Mouse (Mus musculus) limb, embryonic 14.5 days (tissue): ENCODE measurements around the gene Pltp. TPM values are rescaled to one million over a fixed set of nuclear protein-coding genes. Genes with fewer than 3 reads are reported as not detected.
"Not testable (repeated sequence)": the region's sequence is repeated elsewhere in the genome, so short reads cannot be mapped to it uniquely, and the experiment has no call there.

ENCODE experiments used
- ATAC-seq: fragments of 200-750 bp; cut with Nextera tagmentation; 2 replicates; pipeline ENCODE4 v1.8.0; 2017; ENCODE audit warnings: low read depth, moderate number of reproducible peaks, moderate TSS enrichment; ENCODE audit not compliant: low FRiP score
- DNase-seq: peaks from one replicate; pipeline ENCODE4 v3.0.0-alpha.2; 2015; ENCODE audit warnings: low spot score
- H3K27ac ChIP-seq: fragments of 300-500 bp; sonication (generic); replicated peaks from 2 replicates; pipeline ENCODE4 v1.5.1; 2014; ENCODE audit warnings: low read depth, mild to moderate bottlenecking, low read length, moderate library complexity, mixed read lengths
- H3K27me3 ChIP-seq: fragments of 300-500 bp; sonication (generic); 2 replicates; pipeline ENCODE4 v1.6.1; 2014; ENCODE audit warnings: low read length, mixed read lengths; ENCODE audit not compliant: control insufficient read depth, insufficient read depth
- H3K36me3 ChIP-seq: fragments of 300-500 bp; sonication (generic); 2 replicates; pipeline ENCODE4 v1.6.1; 2014; ENCODE audit warnings: mild to moderate bottlenecking, low read length, moderate library complexity, mixed read lengths; ENCODE audit not compliant: control insufficient read depth, insufficient read depth
- H3K4me1 ChIP-seq: fragments of 300-500 bp; sonication (generic); 2 replicates; pipeline ENCODE4 v1.6.1; 2014; ENCODE audit warnings: antibody characterized with exemption, low read length, mixed read lengths; ENCODE audit not compliant: control insufficient read depth, insufficient read depth
- H3K4me2 ChIP-seq: fragments of 300-500 bp; sonication (generic); replicated peaks from 2 replicates; pipeline ENCODE4 v1.6.1; 2014; ENCODE audit warnings: low read depth, mild to moderate bottlenecking, low read length, moderate library complexity; ENCODE audit not compliant: severe bottlenecking
- H3K4me3 ChIP-seq: fragments of 300-500 bp; sonication (generic); replicated peaks from 2 replicates; pipeline ENCODE4 v1.5.1; 2014; ENCODE audit warnings: low read length
- H3K9ac ChIP-seq: fragments of 300-500 bp; sonication (generic); 2 replicates; pipeline ENCODE4 v1.6.1; 2014; ENCODE audit warnings: mild to moderate bottlenecking, low read depth, low read length, moderate library complexity; ENCODE audit not compliant: severe bottlenecking
- H3K9me3 ChIP-seq: fragments of 300-500 bp; sonication (generic); 2 replicates; pipeline ENCODE4 v1.6.1; 2016; ENCODE audit warnings: low read length; ENCODE audit not compliant: control insufficient read depth
- POLR2A ChIP-seq: fragments of 200-500 bp; IDR thresholded peaks from 2 replicates; pipeline ENCODE4 v1.8.0; 2012; ENCODE audit warnings: inconsistent platforms, mild to moderate bottlenecking, moderate library complexity, borderline replicate concordance; ENCODE audit not compliant: insufficient read depth, insufficient read length; ENCODE audit errors: extremely low read depth
- WGBS: fragments of 180-500 bp; shearing (Covaris S2); extraction: QIAGEN DNeasy Blood & Tissue Kit; methylation state at CpG from one replicate; pipeline ENCODE4 v1.1.7; 2014; 5-methylcytosine and 5-hydroxymethylcytosine counted together
- polyA plus RNA-seq, 2 experiments: library from polyadenylated mRNA; depleted of rRNA in 1 of 2; stranded (reverse) in 1 of 2; unstranded in 1 of 2; fragments of >200 nt; fragmentation: Nextera tagmentation in 1 of 2; extraction: Ambion mirVana in 1 of 2; gene quantifications; 2 replicates each; pipeline versions ENCODE4 v1.2.1 to v1.2.3; 2012 to 2014

Pltp gene
- polyA plus RNA-seq, 2 experiments = 45.5 to 56.2 TPM

DNA sequence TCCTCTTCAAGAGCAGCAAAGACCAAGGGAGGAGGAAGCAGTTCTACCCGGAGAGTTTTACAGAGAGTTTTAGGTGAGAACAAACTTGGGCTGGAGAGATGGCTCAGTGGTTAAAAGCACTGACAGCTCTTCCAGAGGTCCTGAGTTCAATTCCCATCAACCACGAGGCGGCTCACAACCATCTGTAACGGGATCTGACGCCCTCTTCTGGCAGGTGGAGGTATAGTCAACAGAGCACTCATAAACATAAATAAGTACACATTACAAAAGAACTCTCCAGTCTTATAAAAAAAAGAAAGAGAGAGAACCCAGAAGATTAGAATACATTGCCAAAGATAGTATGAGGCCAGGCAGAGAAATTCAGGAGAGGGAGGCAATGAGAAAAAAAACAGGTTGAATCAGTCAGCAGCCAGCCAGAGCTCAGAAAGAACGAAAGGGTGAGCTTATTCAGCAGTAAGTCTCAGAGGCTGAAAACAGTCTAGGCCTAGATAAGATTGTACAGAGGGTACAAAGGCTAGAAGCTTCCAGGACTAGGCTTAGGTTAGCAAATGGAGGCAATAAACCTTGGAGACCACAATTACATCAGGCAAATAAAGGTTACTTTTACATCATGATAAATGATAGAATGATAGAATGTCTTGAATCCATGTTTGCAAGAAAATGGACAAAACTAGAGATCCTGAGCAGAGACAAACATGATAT, 14.2 kb upstream of the Pltp start:
- H3K4me3 ChIP-seq = no peak overlapping the region
- H3K9me3 ChIP-seq = peaks cover 3% of the 10 kb centered on the region; the same call in 1 of the 2 replicates
- 56% methylated on average over 6 of the region's 6 CpGs for WGBS
- ATAC-seq (no peak), DNase-seq (no peak)
- no peak overlapping the region for H3K4me2 ChIP-seq
- no peak overlapping the region for H3K27ac ChIP-seq
- H3K27me3 ChIP-seq = no peaks in the 10 kb centered on the region
- no peaks in the 10 kb centered on the region for H3K36me3 ChIP-seq
- H3K4me1 ChIP-seq = no peaks in the 10 kb centered on the region
- no peak overlapping the region for H3K9ac ChIP-seq
- TF ChIP-seq POLR2A = no peak

DNA sequence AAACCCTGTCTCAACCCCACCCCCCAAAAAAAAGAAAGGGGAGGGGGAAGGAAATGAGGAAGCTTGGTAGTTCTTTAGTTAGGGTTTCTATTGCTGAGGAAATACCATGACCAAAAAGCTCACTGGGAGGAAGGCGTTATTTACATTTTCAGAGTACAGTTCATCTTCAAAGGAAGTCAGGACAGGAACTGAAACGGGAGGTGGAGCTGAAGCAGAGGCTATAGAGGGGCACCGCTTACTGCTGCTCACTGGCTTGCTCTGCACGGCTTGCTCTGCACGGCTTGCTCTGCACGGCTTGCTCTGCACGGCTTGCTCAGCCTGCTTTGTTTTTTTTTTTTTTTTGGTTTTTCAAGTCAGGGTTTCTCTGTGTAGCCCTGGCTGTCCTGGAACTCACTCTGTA, 11.0 kb upstream of the Pltp start:
- no peak for TF ChIP-seq POLR2A
- Histone ChIP-seq H3K4me1 (no peaks in the 10 kb centered on the region), H3K36me3 (no peaks in the 10 kb centered on the region), H3K9me3 (peaks cover 3% of the 10 kb centered on the region; the same call in 1 of the 2 replicates), H3K27me3 (no peaks in the 10 kb centered on the region), H3K4me2 (no peak overlapping the region), H3K27ac (no peak overlapping the region), H3K9ac (no peak overlapping the region), H3K4me3 (no peak overlapping the region)
- DNase-seq (no peak), ATAC-seq (no peak)
- 76% methylated on average over 7 of the region's 7 CpGs for WGBS

DNA sequence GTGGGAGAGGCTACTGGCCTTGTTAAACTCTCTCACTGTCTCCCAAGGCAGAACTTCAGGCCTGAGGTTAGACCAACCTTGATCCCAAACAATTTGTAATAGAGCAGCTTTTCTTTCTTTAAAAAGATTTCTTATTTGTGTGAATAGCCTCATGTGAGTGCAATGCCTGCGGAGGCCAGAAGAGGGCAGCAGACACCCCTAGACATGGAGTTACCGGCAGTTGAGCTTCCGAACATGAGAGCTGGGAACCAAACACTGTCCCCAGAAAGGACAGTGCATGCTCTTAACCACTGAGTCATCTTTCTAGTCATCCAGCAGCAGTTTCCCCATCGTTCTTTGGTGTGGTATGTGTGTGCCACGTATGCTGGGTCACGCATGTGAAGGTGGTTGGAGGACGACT, 10.1 kb upstream of the Pltp start:
- no peak overlapping the region for H3K27ac ChIP-seq
- TF ChIP-seq POLR2A = no peak
- no peaks in the 10 kb centered on the region for H3K4me1 ChIP-seq
- no peaks in the 10 kb centered on the region for H3K27me3 ChIP-seq
- no peak overlapping the region for H3K9ac ChIP-seq
- DNase-seq (no peak), ATAC-seq (no peak)
- H3K36me3 ChIP-seq = no peaks in the 10 kb centered on the region
- H3K4me2 ChIP-seq = no peak overlapping the region
- H3K4me3 ChIP-seq = no peak overlapping the region
- WGBS = 96% methylated on average over 7 of the region's 7 CpGs
- H3K9me3 ChIP-seq = peaks cover 3% of the 10 kb centered on the region; the same call in 1 of the 2 replicates

DNA sequence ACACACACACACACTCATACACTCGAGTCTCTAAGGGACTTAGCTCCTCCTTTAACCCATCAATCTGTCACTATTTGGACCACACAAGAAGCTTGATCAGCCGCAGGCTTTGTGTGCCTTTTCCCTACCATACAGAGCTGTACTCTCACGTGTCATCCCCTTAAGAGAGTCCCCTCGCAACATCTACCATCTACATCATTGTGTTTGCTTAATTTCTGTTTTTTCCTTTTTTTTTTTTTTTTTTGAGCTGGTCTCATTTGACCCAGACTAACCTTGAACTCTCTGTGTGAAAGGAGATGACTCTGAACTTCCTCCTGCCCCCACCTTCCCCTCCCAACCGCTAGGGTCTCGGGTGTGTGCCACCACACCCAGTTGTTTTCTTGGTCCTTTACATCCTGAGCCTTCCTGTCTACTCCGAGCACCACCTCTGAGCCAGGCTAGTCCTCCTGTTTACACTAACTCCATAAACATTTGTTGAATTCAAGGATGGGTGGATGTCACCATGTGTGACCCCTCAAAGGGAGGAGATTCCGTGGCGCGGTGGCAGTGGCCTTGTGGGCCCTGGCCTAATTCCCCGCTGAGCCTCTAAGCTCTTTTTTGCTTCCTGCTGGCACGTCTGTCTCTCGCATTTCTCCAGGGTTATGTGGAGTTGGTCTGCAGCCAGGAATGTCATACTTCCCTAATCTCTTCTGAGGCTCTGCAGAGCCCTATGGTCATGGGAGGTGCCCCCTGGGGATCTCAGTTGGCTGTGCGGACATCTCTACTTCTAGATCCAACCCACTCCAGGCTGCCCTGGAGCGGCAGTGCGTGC, 9.4 kb upstream of the Pltp start:
- H3K9me3 ChIP-seq = peaks cover 3% of the 10 kb centered on the region; the same call in 1 of the 2 replicates
- H3K4me2 ChIP-seq = no peak overlapping the region
- WGBS = 54% methylated on average over 16 of the region's 16 CpGs
- no peaks in the 10 kb centered on the region for H3K27me3 ChIP-seq
- no peak for TF ChIP-seq POLR2A
- H3K4me3 ChIP-seq = no peak overlapping the region
- H3K36me3 ChIP-seq = no peaks in the 10 kb centered on the region
- no peak overlapping the region for H3K27ac ChIP-seq
- DNase-seq (peak; percentile 46), ATAC-seq (no peak; the same call in 1 of the 2 replicates)
- H3K4me1 ChIP-seq = 0 out of 2 replicates have a peak, but pooled peaks cover under 1% of the 10 kb centered on the region
- no peak overlapping the region for H3K9ac ChIP-seq

DNA sequence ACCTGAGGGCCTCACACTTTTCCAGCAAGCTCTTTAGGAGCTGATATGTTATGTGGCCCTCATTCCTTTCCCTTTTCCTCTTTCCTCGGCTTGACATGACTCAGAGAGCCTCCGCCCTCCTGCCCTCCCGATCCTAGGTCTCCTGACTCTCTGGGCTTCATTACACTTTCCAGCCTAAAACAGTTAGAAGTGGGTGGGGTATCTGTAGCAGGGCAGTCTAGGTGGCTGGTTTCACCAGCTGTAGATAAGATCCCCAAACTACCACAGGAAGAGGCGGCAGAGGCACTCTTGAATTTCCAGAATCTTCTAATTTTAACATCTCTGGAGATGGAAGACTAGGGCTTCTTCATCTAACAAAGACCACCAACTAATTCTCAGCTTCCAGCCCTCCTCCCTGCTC, 7.1 kb upstream of the Pltp start:
- Histone ChIP-seq H3K4me1 (0 out of 2 replicates have a peak, but pooled peaks cover 2% of the 10 kb centered on the region), H3K36me3 (no peaks in the 10 kb centered on the region), H3K27me3 (no peaks in the 10 kb centered on the region), H3K27ac (no peak overlapping the region), H3K4me3 (no peak overlapping the region), H3K9me3 (peaks cover 3% of the 10 kb centered on the region; the same call in 1 of the 2 replicates), H3K4me2 (no peak overlapping the region), H3K9ac (no peak overlapping the region)
- WGBS = 75% methylated on average over 4 of the region's 4 CpGs
- ATAC-seq = no peak
- TF ChIP-seq POLR2A = no peak
- no peak for DNase-seq

DNA sequence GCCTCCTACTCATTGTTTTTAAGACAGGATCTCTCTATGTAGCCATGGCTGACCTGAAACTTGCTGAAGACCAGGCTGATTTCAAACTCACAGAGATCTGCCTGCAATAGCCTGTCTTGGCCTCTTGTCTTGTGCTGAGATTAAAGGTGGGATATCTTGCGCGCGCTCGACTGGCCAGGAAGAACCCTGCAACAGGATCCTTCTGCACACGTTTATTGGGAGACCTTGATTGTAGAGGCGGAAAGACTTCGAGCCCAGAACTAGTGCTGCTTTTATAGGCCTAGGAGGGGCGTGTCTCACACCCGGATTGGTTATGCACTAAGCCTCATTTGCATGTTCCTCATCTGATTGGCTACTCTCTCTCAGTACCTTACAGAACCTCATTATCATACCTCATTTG, 5.9 kb upstream of the Pltp start:
- H3K27me3 ChIP-seq, H3K4me2 ChIP-seq, H3K36me3 ChIP-seq, H3K9me3 ChIP-seq, H3K4me3 ChIP-seq, ATAC-seq, DNase-seq, H3K27ac ChIP-seq, H3K9ac ChIP-seq, H3K4me1 ChIP-seq: not testable (repeated sequence)
- WGBS = 88% methylated on average over 8 of the region's 9 CpGs
